Mouse (Mus musculus) intestine, embryonic 14.5 days (tissue): ENCODE measurements around the gene Abcc12. TPM values are rescaled to one million over a fixed set of nuclear protein-coding genes. Genes with fewer than 3 reads are reported as not detected.

Source experiments
- ATAC-seq: fragments of 200-750 bp; cut with Nextera tagmentation; replicated peaks from 2 replicates; pipeline ENCODE4 v1.8.0; 2017; ENCODE audit warnings: low read depth, moderate number of reproducible peaks, moderate TSS enrichment, moderate library complexity; ENCODE audit not compliant: low FRiP score, low TSS enrichment
- DNase-seq: peaks from one replicate; pipeline ENCODE4 v3.0.0-alpha.2; 2018; ENCODE audit warnings: low spot score
- H3K27ac ChIP-seq: fragments of 300-500 bp; sonication (generic); 2 replicates; pipeline ENCODE4 v1.5.1; 2014; ENCODE audit warnings: low read depth, mild to moderate bottlenecking, control low read depth
- H3K27me3 ChIP-seq: fragments of 300-500 bp; sonication (generic); replicated peaks from 2 replicates; pipeline ENCODE4 v1.6.1; 2014; ENCODE audit warnings: low read length, control low read depth; ENCODE audit not compliant: control insufficient read depth, insufficient read depth
- H3K36me3 ChIP-seq: fragments of 300-500 bp; sonication (generic); 2 replicates; pipeline ENCODE4 v1.6.1; 2014; ENCODE audit warnings: low read length, control low read depth; ENCODE audit not compliant: control insufficient read depth, insufficient read depth
- H3K4me1 ChIP-seq: fragments of 300-500 bp; sonication (generic); replicated peaks from 2 replicates; pipeline ENCODE4 v1.6.1; 2014; ENCODE audit warnings: low read length, control low read depth, mixed read lengths; ENCODE audit not compliant: control insufficient read depth, insufficient read depth
- H3K4me2 ChIP-seq: fragments of 300-500 bp; sonication (generic); 2 replicates; pipeline ENCODE4 v1.6.1; 2014; ENCODE audit warnings: low read length
- H3K4me3 ChIP-seq: fragments of 300-500 bp; sonication (generic); 2 replicates; pipeline ENCODE4 v1.5.1; 2014; ENCODE audit warnings: low read depth, low read length, control low read depth, mixed read lengths
- H3K9ac ChIP-seq: fragments of 300-500 bp; sonication (generic); 2 replicates; pipeline ENCODE4 v1.6.1; 2014; ENCODE audit warnings: mild to moderate bottlenecking, low read length
- H3K9me3 ChIP-seq: fragments of 300-500 bp; sonication (generic); 2 replicates; pipeline ENCODE4 v1.6.1; 2016; ENCODE audit warnings: low read length, control low read depth; ENCODE audit not compliant: control insufficient read depth
- WGBS: fragments of 180-500 bp; shearing (Covaris S2); extraction: QIAGEN DNeasy Blood & Tissue Kit; methylation state at CpG from one replicate; pipeline ENCODE4 v1.1.7; 2014; 5-methylcytosine and 5-hydroxymethylcytosine counted together
- polyA plus RNA-seq: library from polyadenylated mRNA; unstranded; fragments of >200 nt; fragmentation: Nextera tagmentation; extraction: Ambion mirVana; gene quantifications from 2 replicates; pipeline ENCODE4 v1.2.1, GENCODE M21; 2014

The Abcc12 gene
- polyA plus RNA-seq, 1 experiment from 2014 or later = 0.19 TPM

- Histone ChIP-seq H3K27ac (no peak overlapping the region), H3K9me3 (no peaks in the 10 kb centered on the region), H3K36me3 (no peaks in the 10 kb centered on the region), H3K27me3 (no peaks in the 10 kb centered on the region), H3K4me2 (no peak overlapping the region), H3K9ac (no peak overlapping the region), H3K4me1 (no peaks in the 10 kb centered on the region), H3K4me3 (no peak overlapping the region)
- 50% methylated on average over 6 of the region's 6 CpGs for WGBS
- DNase-seq (no peak), ATAC-seq (no peak)
Measured at GRCm38 (mm10) chr8:86586642-86587041, 6.2 kb upstream of the Abcc12 start.

- Histone ChIP-seq H3K27me3 (no peaks in the 10 kb centered on the region), H3K9me3 (no peaks in the 10 kb centered on the region), H3K4me2 (no peak overlapping the region), H3K36me3 (no peaks in the 10 kb centered on the region), H3K4me3 (no peak overlapping the region), H3K9ac (no peak overlapping the region), H3K4me1 (no peaks in the 10 kb centered on the region), H3K27ac (no peak overlapping the region)
- no peak for DNase-seq
- ATAC-seq = no peak
- WGBS = 48% methylated on average over 5 of the region's 5 CpGs
Measured at GRCm38 (mm10) chr8:86586058-86586457, 5.6 kb upstream of the Abcc12 start.

- Histone ChIP-seq H3K27ac (no peak overlapping the region), H3K9ac (0 out of 2 replicates have a peak overlapping the region, but pooled peaks have one; percentile 25), H3K27me3 (no peaks in the 10 kb centered on the region), H3K4me2 (peak overlapping the region; percentile 88), H3K4me3 (peak overlapping the region; percentile 34), H3K4me1 (no peaks in the 10 kb centered on the region), H3K9me3 (no peaks in the 10 kb centered on the region), H3K36me3 (no peaks in the 10 kb centered on the region)
- ATAC-seq = no peak; the same call in 1 of the 2 replicates
- DNase-seq = peak; percentile 83
- WGBS = 1% methylated on average over 16 of the region's 16 CpGs
Measured at GRCm38 (mm10) chr8:86585532-86585931, 5.0 kb upstream of the Abcc12 start.

GRCm38 (mm10) chr8:86585118-86585517 is 4.6 kb upstream of the Abcc12 start:
- ATAC-seq (peak; percentile 54; the same call in 1 of the 2 replicates), DNase-seq (peak; percentile 86)
- Histone ChIP-seq H3K4me3 (peak overlapping the region; percentile 34), H3K4me1 (no peaks in the 10 kb centered on the region), H3K4me2 (peak overlapping the region; percentile 88), H3K9ac (0 out of 2 replicates have a peak overlapping the region, but pooled peaks have one; percentile 25), H3K36me3 (no peaks in the 10 kb centered on the region), H3K9me3 (no peaks in the 10 kb centered on the region), H3K27me3 (no peaks in the 10 kb centered on the region), H3K27ac (no peak overlapping the region)
- WGBS = 6% methylated on average over 11 of the region's 11 CpGs

- Histone ChIP-seq H3K9me3 (no peaks in the 10 kb centered on the region), H3K4me1 (no peaks in the 10 kb centered on the region), H3K9ac (no peak overlapping the region), H3K27ac (no peak overlapping the region), H3K36me3 (no peaks in the 10 kb centered on the region), H3K4me3 (no peak overlapping the region), H3K4me2 (no peak overlapping the region), H3K27me3 (no peaks in the 10 kb centered on the region)
- no peak for ATAC-seq
- no peak for DNase-seq
- 76% methylated on average over 4 of the region's 4 CpGs for WGBS
Measured at GRCm38 (mm10) chr8:86581921-86582331, 1.4 kb upstream of the Abcc12 start.

GRCm38 (mm10) chr8:86578693-86579092 is 1.8 kb downstream of the Abcc12 start:
- H3K4me1 ChIP-seq = no peaks in the 10 kb centered on the region

GRCm38 (mm10) chr8:86578076-86578475 is 2.4 kb downstream of the Abcc12 start:
- ATAC-seq (no peak), DNase-seq (no peak)
- Histone ChIP-seq H3K36me3 (no peaks in the 10 kb centered on the region), H3K9me3 (no peaks in the 10 kb centered on the region), H3K9ac (no peak overlapping the region), H3K27me3 (no peaks in the 10 kb centered on the region), H3K4me3 (no peak overlapping the region), H3K4me2 (no peak overlapping the region), H3K27ac (no peak overlapping the region), H3K4me1 (no peaks in the 10 kb centered on the region)
- WGBS = 36% methylated on average over 9 of the region's 9 CpGs

More at GRCm38 (mm10) chr8:86578693-86579092, 1.8 kb downstream of the Abcc12 start:
- H3K27me3 ChIP-seq = no peaks in the 10 kb centered on the region
- 67% methylated on average over 8 of the region's 8 CpGs for WGBS
- H3K4me2 ChIP-seq = no peak overlapping the region
- H3K9ac ChIP-seq = no peak overlapping the region
- no peak overlapping the region for H3K27ac ChIP-seq
- no peaks in the 10 kb centered on the region for H3K9me3 ChIP-seq
- DNase-seq = no peak
- no peaks in the 10 kb centered on the region for H3K36me3 ChIP-seq
- no peak overlapping the region for H3K4me3 ChIP-seq
- ATAC-seq = no peak

GRCm38 (mm10) chr8:86577547-86577946 is 2.9 kb downstream of the Abcc12 start:
- 82% methylated on average over 8 of the region's 8 CpGs for WGBS

GRCm38 (mm10) chr8:86563674-86564073 is 16.8 kb downstream of the Abcc12 start:
- Histone ChIP-seq H3K4me1 (no peaks in the 10 kb centered on the region), H3K27me3 (no peaks in the 10 kb centered on the region), H3K36me3 (no peaks in the 10 kb centered on the region), H3K4me3 (no peak overlapping the region), H3K9me3 (no peaks in the 10 kb centered on the region), H3K9ac (no peak overlapping the region), H3K4me2 (no peak overlapping the region), H3K27ac (no peak overlapping the region)
- 79% methylated on average over 9 of the region's 9 CpGs for WGBS
- ATAC-seq (no peak), DNase-seq (no peak)

More at GRCm38 (mm10) chr8:86577547-86577946, 2.9 kb downstream of the Abcc12 start:
- no peak for DNase-seq
- Histone ChIP-seq H3K9ac (no peak overlapping the region), H3K4me3 (no peak overlapping the region), H3K9me3 (no peaks in the 10 kb centered on the region), H3K4me2 (no peak overlapping the region), H3K27me3 (no peaks in the 10 kb centered on the region), H3K4me1 (no peaks in the 10 kb centered on the region), H3K36me3 (no peaks in the 10 kb centered on the region), H3K27ac (no peak overlapping the region)
- no peak for ATAC-seq
